Mouse (Mus musculus): ENCODE measurements around the gene Stip1. TPM values are rescaled to one million over a fixed set of nuclear protein-coding genes. Genes with fewer than 3 reads are reported as not detected.

The Stip1 gene
- total RNA-seq (2014; rRNA removed) = 124 and 133 TPM in 2 replicates
- 146 and 156 TPM in 2 replicates for polyA plus RNA-seq (2015; fragmentation: Nextera tagmentation; extraction: Ambion mirVana)

DNA sequence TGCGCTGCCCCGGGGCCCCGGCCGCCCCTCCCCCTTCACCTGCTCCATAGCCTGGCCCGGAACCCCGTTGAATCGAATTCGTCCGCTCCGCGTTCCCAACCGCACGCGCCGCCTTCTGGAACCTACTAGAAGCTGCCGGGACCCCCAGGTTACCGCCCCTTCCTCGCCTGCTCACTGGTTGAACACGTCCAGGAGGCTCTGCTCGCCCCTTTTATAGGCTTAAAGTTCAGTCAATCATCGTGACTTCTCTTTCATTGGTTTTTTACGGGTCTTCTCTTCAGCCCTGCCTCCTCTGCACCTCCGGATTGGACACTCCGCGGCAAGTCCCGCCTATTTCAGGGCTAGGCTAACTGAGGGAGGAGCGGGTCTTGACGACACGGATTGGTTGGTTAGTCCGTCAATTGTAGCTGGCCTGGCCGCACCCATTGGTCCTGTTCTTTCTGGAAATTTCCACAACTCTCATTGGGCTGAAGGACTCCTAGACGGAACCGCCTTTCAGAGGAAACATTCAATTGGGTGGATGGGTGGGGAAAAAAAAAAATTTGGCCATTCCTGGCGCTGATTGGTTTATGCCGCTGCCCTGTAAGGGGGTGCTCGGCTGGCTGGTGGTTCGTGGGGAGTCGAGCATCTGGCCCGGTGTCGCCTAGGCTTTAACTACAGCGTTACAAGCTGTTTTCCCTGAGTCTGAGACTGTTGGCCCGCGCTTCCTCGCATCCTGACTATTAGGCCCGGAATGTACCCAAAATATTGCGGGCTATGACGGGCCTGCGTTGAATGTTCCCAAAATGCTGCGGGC, at the start of gene Stip1:
Gene Stip1 (minus strand): TSS at position 127 of the 796 bp plus-strand sequence.
- under 1% methylated on average over 47 of the region's 49 CpGs for WGBS
- Histone ChIP-seq H3K4me1 (ENCODE audit: insufficient read depth) (peaks cover 8% of the 10 kb centered on the region; the same call in 1 of the 2 replicates), H3K9ac (peak within 1 kb of the TSS; percentile 86), H3K27me3 (ENCODE audit: insufficient read depth, low read length) (no peaks in the 10 kb centered on the region), H3K9me3 (ENCODE audit: low read length) (no peaks in the 10 kb centered on the region), H3K36me3 (ENCODE audit: insufficient read depth) (no peaks in the 10 kb centered on the region; the same call in 1 of the 2 replicates), H3K4me3 (ENCODE audit: low read depth, low read length) (peak within 1 kb of the TSS; percentile 88), H3K4me2 (ENCODE audit: low read depth) (peak within 1 kb of the TSS; percentile 70), H3K27ac (ENCODE audit: low read depth, low read length) (peak within 1 kb of the TSS; percentile 94)
- peak; percentile 65 for TF ChIP-seq CTCF (IDR thresholded peaks at IDR 0.05; ENCODE audit: low read depth)
- peak; percentile 98 for ATAC-seq
- DNase-seq = peak; percentile 99

DNA sequence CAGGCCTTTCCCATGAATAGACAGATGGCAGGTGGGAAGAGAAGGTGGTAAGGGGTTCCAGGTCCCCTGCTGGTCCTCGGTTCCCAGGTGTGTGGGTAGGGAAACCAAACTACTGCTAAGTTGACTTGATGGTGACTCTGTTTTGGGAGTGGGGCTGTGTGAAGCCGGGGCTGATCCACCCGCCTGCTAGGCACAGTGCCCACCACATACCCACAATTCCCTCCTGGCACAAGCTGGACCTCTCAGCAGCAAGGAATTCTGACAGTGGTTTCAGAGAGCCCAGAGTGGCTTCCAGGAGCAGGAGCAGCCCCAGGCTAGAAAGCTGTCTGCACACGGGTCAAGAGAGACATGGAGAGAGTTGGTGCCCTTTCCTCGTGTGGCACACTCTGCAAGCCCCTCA, 49.3 kb upstream of the Stip1 start:
- H3K9me3 ChIP-seq (ENCODE audit: low read length) = no peaks in the 10 kb centered on the region
- H3K4me3 ChIP-seq (ENCODE audit: low read depth, low read length) = no peak overlapping the region
- ATAC-seq = no peak
- 0 out of 2 replicates have a peak overlapping the region, but pooled peaks have one; percentile 5 for H3K27ac ChIP-seq (ENCODE audit: low read depth, low read length)
- H3K9ac ChIP-seq = no peak overlapping the region
- H3K4me2 ChIP-seq (ENCODE audit: low read depth) = no peak overlapping the region
- no peak for TF ChIP-seq CTCF (IDR thresholded peaks at IDR 0.05; ENCODE audit: low read depth)
- no peaks in the 10 kb centered on the region for H3K36me3 ChIP-seq (ENCODE audit: insufficient read depth)
- peaks cover 38% of the 10 kb centered on the region for H3K4me1 ChIP-seq (ENCODE audit: insufficient read depth)
- DNase-seq = no peak
- 45% methylated on average over 5 of the region's 5 CpGs for WGBS
- no peaks in the 10 kb centered on the region for H3K27me3 ChIP-seq (ENCODE audit: insufficient read depth, low read length)

DNA sequence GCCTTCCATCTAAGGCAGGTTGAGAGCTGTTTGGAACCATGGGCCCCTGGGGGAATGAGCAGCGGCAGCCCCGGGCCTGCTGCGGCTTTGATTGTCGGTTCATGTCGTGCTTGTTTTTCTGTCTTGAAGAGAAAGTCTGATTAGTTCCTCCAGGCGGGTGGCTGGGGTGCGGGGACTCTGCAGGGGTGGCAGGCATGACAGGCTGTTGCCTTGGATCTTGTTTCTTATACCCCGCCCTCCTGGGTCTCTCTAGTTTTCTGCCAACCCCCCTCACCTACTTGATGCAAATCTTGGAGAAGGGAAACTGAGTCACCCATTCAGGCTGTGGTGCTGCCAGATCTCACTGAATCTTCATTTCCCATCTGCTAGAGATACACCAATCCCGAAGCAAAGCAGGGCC, 48.8 kb upstream of the Stip1 start:
- no peak overlapping the region for H3K4me2 ChIP-seq (ENCODE audit: low read depth)
- ATAC-seq = no peak
- DNase-seq = no peak
- 16% methylated on average over 9 of the region's 9 CpGs for WGBS
- no peak overlapping the region for H3K9ac ChIP-seq
- no peaks in the 10 kb centered on the region for H3K27me3 ChIP-seq (ENCODE audit: insufficient read depth, low read length)
- TF ChIP-seq CTCF (IDR thresholded peaks at IDR 0.05; ENCODE audit: low read depth) = no peak
- peaks cover 38% of the 10 kb centered on the region for H3K4me1 ChIP-seq (ENCODE audit: insufficient read depth)
- H3K9me3 ChIP-seq (ENCODE audit: low read length) = no peaks in the 10 kb centered on the region
- no peaks in the 10 kb centered on the region for H3K36me3 ChIP-seq (ENCODE audit: insufficient read depth)
- no peak overlapping the region for H3K27ac ChIP-seq (ENCODE audit: low read depth, low read length)
- no peak overlapping the region for H3K4me3 ChIP-seq (ENCODE audit: low read depth, low read length)

DNA sequence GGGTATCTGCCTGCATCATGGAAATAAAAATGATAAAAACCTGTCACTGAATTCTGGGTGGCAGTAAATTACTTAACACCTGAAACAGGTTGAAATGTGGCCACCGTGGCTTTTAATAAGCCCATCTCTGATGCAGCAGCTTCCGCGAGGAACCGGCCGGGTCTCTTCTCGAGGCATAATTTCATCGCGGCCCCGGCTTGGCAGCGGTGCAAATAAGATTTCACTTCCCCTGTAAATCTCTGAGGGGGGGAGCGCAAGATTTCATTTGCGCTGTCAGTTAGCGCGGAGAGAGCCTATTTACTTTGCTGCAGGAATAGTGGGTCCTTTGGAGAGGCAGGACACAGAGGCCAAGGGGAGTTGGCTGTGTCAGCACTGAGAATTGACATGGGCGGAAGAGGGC, 45.0 kb upstream of the Stip1 start:
- Histone ChIP-seq H3K4me3 (ENCODE audit: low read depth, low read length) (no peak overlapping the region), H3K27ac (ENCODE audit: low read depth, low read length) (no peak overlapping the region), H3K36me3 (ENCODE audit: insufficient read depth) (no peaks in the 10 kb centered on the region), H3K9ac (peak overlapping the region; percentile 18; the same call in 1 of the 2 replicates), H3K9me3 (ENCODE audit: low read length) (no peaks in the 10 kb centered on the region), H3K4me2 (ENCODE audit: low read depth) (no peak overlapping the region), H3K27me3 (ENCODE audit: insufficient read depth, low read length) (no peaks in the 10 kb centered on the region; the same call in 1 of the 2 replicates), H3K4me1 (ENCODE audit: insufficient read depth) (peaks cover 20% of the 10 kb centered on the region)
- no peak for TF ChIP-seq CTCF (IDR thresholded peaks at IDR 0.05; ENCODE audit: low read depth)
- ATAC-seq (no peak), DNase-seq (no peak)
- 28% methylated on average over 15 of the region's 15 CpGs for WGBS

DNA sequence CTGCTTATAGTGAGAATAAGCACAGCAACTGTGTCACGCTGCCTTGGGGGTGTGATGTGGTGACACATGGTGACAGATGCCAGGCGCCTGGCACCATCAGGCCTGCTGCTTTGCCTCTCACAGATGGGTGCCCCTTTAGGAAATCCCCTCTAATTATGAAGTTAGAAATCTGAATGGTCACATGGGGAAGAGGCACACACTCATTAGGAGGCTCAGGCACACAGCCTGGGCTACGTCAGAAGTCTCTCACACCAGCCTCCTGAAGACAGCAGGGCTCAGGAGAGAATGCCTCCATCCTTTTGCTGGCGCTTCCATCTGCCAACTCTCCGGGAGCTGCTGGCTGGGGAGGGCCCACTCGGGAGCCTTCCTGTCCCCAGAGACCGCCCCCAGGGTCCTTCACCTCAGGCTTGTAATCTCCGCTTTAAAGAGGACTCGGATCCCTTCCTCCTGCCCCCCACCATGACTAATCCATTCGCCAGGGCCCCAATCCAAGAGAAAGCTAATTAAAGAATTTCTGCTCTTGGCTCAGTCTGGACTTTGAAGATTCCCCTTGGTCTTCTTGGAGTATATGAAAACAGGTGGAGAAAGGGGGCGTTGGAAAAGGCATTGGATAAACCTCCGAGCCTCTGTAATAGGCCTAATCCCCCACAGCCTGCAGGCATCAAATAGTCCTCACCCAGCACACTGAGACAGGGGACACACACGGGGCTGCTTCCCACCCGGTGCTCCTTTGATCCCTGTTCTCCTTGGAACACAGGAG, 43.4 kb upstream of the Stip1 start:
- no peak overlapping the region for H3K27ac ChIP-seq (ENCODE audit: low read depth, low read length)
- no peak overlapping the region for H3K4me2 ChIP-seq (ENCODE audit: low read depth)
- no peaks in the 10 kb centered on the region; the same call in 1 of the 2 replicates for H3K27me3 ChIP-seq (ENCODE audit: insufficient read depth, low read length)
- no peak overlapping the region for H3K9ac ChIP-seq
- H3K4me3 ChIP-seq (ENCODE audit: low read depth, low read length) = no peak overlapping the region
- WGBS = 16% methylated on average over 14 of the region's 14 CpGs
- no peaks in the 10 kb centered on the region for H3K9me3 ChIP-seq (ENCODE audit: low read length)
- TF ChIP-seq CTCF (IDR thresholded peaks at IDR 0.05; ENCODE audit: low read depth) = no peak
- peak; percentile 68 for DNase-seq
- H3K4me1 ChIP-seq (ENCODE audit: insufficient read depth) = peaks cover 12% of the 10 kb centered on the region
- peak; percentile 88 for ATAC-seq
- no peaks in the 10 kb centered on the region for H3K36me3 ChIP-seq (ENCODE audit: insufficient read depth)

DNA sequence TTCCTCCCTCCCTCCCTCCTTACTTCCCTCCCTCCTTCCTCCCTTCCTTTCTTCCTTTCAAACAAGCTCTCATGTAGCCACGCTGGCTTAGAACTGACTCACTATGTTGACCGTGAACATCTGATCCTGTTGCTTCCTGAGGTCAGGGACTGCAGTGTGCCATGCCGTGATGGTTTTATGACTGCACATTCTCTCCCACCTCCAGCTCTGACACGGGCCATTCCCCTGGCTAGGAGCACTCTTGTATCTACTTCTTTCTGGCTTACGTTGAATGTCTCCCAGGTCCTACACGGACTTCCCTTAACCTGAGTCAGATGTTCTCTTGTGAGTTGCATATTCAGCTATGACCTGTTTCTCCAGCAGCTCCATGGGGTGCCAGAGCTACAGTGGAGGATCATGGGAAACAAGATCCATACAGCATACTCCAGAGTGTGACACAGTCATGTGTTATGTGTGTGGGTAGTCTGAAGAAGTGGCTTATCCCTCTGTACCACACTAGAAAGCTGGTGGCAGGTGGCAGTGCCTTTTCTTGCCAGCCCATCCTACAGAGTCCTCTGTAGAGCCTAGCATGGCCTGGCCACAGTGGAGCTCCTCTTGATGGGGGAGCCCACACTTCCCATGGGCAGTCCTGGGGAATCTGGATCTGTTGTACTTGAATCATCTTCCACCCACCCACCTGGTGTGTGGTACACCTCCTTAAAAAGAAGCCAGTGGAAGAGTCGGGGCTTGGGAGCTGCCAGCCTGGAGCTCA, 41.9 kb upstream of the Stip1 start:
- Histone ChIP-seq H3K4me3 (ENCODE audit: low read depth, low read length) (no peak overlapping the region), H3K36me3 (ENCODE audit: insufficient read depth) (no peaks in the 10 kb centered on the region), H3K4me1 (ENCODE audit: insufficient read depth) (peaks cover 12% of the 10 kb centered on the region), H3K27me3 (ENCODE audit: insufficient read depth, low read length) (no peaks in the 10 kb centered on the region; the same call in 1 of the 2 replicates), H3K4me2 (ENCODE audit: low read depth) (no peak overlapping the region), H3K9me3 (ENCODE audit: low read length) (no peaks in the 10 kb centered on the region), H3K9ac (no peak overlapping the region), H3K27ac (ENCODE audit: low read depth, low read length) (no peak overlapping the region)
- WGBS = 77% methylated on average over 7 of the region's 7 CpGs
- DNase-seq = no peak
- ATAC-seq = no peak
- TF ChIP-seq CTCF (IDR thresholded peaks at IDR 0.05; ENCODE audit: low read depth) = no peak

Data from forebrain, postnatal 0 days (tissue).